Mouse (Mus musculus): ENCODE measurements at regions not wholly inside any gene's neighbourhood (a gene's known extent, or its start where the extent isn't known, plus 50 kb on each side); places are given as distances from the start of the nearest gene placed in this dataset.
A peak's percentile ranks its signal among the peaks of the same experiment; 100 is the strongest.

DNA sequence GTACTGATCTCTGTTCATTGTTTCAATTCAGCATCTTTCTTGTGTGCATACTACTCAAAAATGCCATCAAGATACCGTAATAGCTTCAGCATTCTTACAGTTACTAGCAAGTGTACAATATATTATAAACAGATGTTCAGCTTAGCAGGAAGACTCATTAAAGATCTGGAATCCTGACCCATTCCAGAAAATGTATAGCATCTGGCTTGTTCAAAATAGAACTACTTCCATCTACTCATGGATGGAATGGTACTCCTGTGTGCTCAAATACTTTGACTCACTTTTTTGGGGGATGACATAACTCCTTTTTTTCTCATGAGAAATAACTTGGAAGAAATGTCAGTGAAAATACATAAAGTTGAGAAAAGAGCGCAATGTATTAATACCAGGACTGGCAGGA, 291.2 kb upstream of the Manea start:
- Histone ChIP-seq H3K4me2 (no peak overlapping the region), H3K9me3 (no peaks in the 10 kb centered on the region), H3K27me3 (replicated peaks) (no peaks in the 10 kb centered on the region), H3K4me3 (no peak overlapping the region), H3K4me1 (no peaks in the 10 kb centered on the region), H3K9ac (no peak overlapping the region), H3K36me3 (replicated peaks) (no peaks in the 10 kb centered on the region), H3K27ac (no peak overlapping the region)
- 96% methylated on average over 2 of the region's 2 CpGs for WGBS
- ATAC-seq (replicated peaks): no peak

DNA sequence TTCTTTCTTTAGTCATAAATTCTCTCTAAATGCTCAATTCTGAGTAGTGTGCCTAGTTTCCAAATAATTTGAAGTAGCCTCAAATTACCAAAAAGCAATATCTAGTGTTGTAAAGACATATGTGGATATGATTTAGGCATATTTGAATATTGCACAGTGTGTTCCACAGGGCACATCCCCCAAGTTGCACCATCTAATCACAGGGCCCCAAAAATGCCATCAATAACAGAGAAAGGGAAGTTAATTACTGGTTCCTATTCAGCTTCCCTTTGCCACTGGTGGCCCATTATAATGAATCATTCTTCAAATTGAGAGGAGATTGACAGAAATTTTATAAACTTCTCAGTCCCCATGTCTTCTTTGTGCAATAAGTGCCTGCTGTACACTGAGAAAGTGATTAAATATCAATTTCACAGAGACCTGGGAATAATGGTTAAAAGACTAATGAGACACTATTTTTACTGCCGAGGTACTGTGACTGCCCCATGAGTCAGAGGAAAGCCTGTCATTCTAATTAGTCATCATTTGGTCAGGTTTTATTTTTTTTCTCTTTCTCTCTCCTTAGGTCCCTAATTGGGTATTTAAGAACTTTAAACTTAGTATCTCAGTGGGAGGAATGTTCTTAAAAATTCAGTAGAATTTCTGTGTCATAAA, 284.0 kb upstream of the Manea start:
- ATAC-seq (replicated peaks): no peak

DNA sequence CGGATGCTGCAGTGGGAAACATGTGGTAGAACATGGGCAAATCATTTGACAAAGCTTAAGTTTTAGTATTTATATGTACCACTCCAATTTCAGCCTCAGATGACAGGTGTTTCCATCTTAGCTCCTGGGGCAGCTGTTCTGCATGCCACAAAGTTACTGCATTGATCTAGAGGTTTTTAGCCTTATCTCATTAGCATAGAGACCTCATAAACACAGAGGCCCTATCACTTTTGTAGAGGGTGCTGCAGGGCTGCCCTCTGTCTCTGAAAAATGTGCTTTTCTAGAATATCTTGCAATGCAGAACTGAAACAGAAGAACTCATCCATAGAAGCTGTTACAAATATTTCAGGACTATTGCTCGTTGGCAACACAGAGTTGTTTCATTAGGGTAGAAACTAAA, 283.0 kb upstream of the Manea start:
- WGBS: 82% methylated on average over 2 of the region's 2 CpGs
- H3K4me1 ChIP-seq: no peaks in the 10 kb centered on the region
- H3K9ac ChIP-seq: no peak overlapping the region
- ATAC-seq (replicated peaks): no peak
- no peak overlapping the region for H3K27ac ChIP-seq
- H3K4me2 ChIP-seq: no peak overlapping the region
- no peak overlapping the region for H3K4me3 ChIP-seq
- H3K9me3 ChIP-seq: no peaks in the 10 kb centered on the region
- no peaks in the 10 kb centered on the region for H3K27me3 ChIP-seq (replicated peaks)
- H3K36me3 ChIP-seq (replicated peaks): no peaks in the 10 kb centered on the region

More for the DNA sequence above, 284.0 kb upstream of the Manea start:
- Histone ChIP-seq H3K27me3 (replicated peaks) (no peaks in the 10 kb centered on the region), H3K4me1 (no peaks in the 10 kb centered on the region), H3K9me3 (no peaks in the 10 kb centered on the region), H3K9ac (no peak overlapping the region), H3K27ac (no peak overlapping the region), H3K4me3 (no peak overlapping the region), H3K36me3 (replicated peaks) (no peaks in the 10 kb centered on the region), H3K4me2 (no peak overlapping the region)
- 40% methylated on average over 1 of the region's 1 CpGs for WGBS

DNA sequence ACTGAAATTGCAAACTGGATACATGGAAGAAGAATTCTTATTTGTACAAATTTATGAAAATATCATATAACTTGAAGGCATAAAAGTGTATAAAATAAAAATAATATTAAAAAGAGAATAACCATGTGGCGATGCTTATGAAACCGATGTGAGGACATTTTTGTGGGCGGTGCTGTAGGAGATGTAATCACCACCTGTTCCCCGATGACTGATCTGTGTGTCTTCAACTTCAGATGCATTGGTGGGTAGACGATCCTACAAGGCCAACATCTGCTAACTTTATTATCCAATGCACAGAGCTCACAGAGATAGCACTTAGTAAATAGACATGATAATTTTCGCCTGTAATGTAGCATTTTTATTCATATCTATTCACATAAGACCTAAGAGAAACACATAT, 281.1 kb upstream of the Manea start:
- Histone ChIP-seq H3K4me1 (no peaks in the 10 kb centered on the region), H3K27me3 (replicated peaks) (no peaks in the 10 kb centered on the region), H3K9me3 (no peaks in the 10 kb centered on the region), H3K4me2 (no peak overlapping the region), H3K36me3 (replicated peaks) (no peaks in the 10 kb centered on the region), H3K27ac (no peak overlapping the region), H3K4me3 (no peak overlapping the region), H3K9ac (no peak overlapping the region)
- no peak for ATAC-seq (replicated peaks)
- 92% methylated on average over 6 of the region's 6 CpGs for WGBS

DNA sequence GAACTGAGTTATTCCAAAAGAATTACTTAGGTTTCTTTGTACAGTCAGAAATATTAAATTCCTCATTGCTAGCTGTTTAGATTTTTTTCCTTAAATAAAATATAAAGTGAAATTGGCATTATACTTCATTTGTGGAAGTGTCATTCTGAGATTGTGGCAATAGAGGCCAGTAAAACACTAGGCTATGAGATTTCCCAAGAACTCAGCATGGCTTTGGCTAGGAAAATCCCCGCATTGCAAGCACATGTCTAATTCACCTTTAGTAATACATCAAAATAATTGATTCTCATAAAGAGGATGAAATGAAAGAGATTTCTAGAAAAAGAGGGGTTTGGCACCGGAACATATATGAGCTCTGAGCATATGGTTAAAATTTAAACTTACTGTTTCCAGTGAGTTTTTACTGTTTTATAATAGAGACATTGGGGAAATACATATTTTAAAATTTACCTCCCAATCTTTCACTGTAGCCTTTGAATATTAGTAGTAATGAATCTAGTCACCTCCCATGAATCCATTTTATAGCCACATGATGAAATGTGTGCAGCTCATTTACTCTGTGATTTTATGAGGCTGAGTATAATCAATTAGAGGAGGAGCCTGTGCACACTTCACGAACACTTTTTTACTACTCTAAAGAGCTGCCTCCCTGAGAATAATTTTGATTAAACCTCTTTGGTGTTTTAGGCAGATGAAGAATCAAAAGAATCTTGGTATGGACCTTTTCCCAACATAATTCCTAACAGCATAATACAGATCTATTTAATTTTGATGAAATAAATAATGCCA, 242.6 kb upstream of the Manea start:
- Histone ChIP-seq H3K4me3 (no peak overlapping the region), H3K4me1 (no peaks in the 10 kb centered on the region), H3K9ac (no peak overlapping the region), H3K4me2 (no peak overlapping the region), H3K9me3 (no peaks in the 10 kb centered on the region), H3K27me3 (replicated peaks) (no peaks in the 10 kb centered on the region), H3K36me3 (replicated peaks) (no peaks in the 10 kb centered on the region), H3K27ac (no peak overlapping the region)
- WGBS: 72% methylated on average over 3 of the region's 3 CpGs
- ATAC-seq (replicated peaks): no peak

DNA sequence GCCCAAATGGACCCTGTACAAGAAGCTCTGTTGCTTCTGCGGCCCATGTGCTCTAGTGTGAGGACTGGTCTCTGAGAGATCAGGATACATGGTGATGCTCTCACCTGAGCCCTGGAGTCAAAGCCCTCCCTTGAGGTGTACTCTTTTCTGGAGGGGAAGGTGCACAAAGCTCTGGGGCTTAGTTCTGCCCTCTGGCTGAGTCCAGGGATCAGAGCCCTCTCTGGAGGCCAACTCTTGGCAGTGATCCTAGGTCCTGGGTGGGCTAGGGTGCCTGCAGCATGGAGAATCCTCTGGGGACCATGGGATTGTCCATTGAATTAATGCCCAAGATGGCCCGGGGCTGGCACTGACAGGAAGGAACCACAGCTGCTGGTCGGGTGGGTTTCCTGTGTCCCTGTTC, 209.0 kb upstream of the Manea start:
- 94% methylated on average over 3 of the region's 3 CpGs for WGBS
- Histone ChIP-seq H3K27me3 (replicated peaks) (no peaks in the 10 kb centered on the region), H3K4me3 (no peak overlapping the region), H3K9ac (no peak overlapping the region), H3K4me1 (no peaks in the 10 kb centered on the region), H3K9me3 (no peaks in the 10 kb centered on the region), H3K27ac (no peak overlapping the region), H3K4me2 (no peak overlapping the region), H3K36me3 (replicated peaks) (no peaks in the 10 kb centered on the region)
- no peak for ATAC-seq (replicated peaks)

DNA sequence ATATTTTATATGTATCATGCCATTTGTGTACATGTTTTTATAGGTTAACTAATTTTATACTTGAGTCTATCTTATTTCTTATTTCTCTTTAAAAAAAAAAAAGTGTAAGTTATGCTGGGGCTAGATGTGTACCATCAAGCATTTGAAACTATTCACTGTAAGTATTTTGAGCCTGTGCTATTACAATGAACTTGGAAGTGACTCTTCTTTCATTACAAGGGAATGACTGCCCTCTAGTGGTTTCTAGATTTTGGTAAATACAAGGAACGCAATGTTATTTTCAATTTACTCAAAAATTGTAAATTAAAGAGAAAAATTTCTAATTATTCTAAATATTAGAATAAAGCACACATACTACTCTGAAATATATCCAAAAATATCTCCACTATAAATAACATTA, 197.1 kb upstream of the Manea start:
- H3K27me3 ChIP-seq (replicated peaks): no peaks in the 10 kb centered on the region
- H3K9me3 ChIP-seq: no peaks in the 10 kb centered on the region
- ATAC-seq (replicated peaks): peak; percentile 80; the same call in 1 of the 2 replicates
- WGBS: 44% methylated on average over 1 of the region's 1 CpGs
- H3K27ac ChIP-seq: no peak overlapping the region
- no peaks in the 10 kb centered on the region for H3K4me1 ChIP-seq
- H3K36me3 ChIP-seq (replicated peaks): no peaks in the 10 kb centered on the region
- H3K4me2 ChIP-seq: no peak overlapping the region
- H3K4me3 ChIP-seq: no peak overlapping the region
- no peak overlapping the region for H3K9ac ChIP-seq

DNA sequence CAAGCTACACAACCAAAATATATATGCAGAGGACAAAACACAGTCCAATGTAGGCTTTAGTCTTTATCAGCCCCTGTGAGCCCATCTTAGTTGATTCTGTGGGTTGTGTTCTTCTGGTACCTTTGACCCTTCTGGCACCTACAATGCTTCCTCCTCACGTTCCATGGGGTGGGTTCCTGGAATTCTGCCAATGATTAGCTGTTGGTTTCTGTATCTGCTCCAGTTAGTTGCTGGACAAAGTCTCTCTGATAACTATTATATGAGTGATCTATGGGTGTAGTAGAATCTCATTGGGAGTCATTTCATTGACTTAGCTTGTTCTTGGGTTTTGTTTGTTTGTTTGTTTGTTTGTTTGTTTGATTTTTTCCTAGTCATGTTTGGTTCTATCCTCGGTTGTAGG, 195.8 kb upstream of the Manea start:
- Histone ChIP-seq H3K4me3 (no peak overlapping the region), H3K4me1 (no peaks in the 10 kb centered on the region), H3K36me3 (replicated peaks) (no peaks in the 10 kb centered on the region), H3K27me3 (replicated peaks) (no peaks in the 10 kb centered on the region), H3K9ac (no peak overlapping the region), H3K4me2 (no peak overlapping the region), H3K9me3 (no peaks in the 10 kb centered on the region), H3K27ac (no peak overlapping the region)
- ATAC-seq (replicated peaks): no peak
- WGBS: 67% methylated on average over 2 of the region's 2 CpGs

DNA sequence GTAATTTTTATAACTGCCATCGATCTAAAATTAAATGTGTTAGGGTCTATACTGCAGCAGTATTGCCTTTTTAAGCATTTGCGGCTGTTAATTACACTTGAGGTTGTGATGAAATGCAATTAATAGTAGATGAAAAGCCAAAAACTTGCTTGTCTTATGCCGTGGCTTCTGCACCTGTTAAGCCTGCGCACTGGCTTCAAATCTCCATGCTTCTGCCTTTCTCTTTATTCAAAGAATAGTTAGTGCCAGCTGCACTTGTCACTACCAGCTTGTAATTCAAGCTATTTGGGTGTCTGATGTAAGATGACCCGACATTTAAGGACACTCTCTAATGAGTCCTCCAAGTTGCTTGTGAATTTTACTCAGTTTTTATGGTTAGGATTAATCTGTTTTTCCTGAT, 161.3 kb upstream of the Manea start:
- Histone ChIP-seq H3K9me3 (no peaks in the 10 kb centered on the region), H3K4me1 (no peaks in the 10 kb centered on the region), H3K27me3 (replicated peaks) (no peaks in the 10 kb centered on the region), H3K4me3 (no peak overlapping the region), H3K27ac (no peak overlapping the region), H3K36me3 (replicated peaks) (no peaks in the 10 kb centered on the region), H3K4me2 (no peak overlapping the region), H3K9ac (no peak overlapping the region)
- no peak for ATAC-seq (replicated peaks)
- WGBS: 79% methylated on average over 5 of the region's 5 CpGs

DNA sequence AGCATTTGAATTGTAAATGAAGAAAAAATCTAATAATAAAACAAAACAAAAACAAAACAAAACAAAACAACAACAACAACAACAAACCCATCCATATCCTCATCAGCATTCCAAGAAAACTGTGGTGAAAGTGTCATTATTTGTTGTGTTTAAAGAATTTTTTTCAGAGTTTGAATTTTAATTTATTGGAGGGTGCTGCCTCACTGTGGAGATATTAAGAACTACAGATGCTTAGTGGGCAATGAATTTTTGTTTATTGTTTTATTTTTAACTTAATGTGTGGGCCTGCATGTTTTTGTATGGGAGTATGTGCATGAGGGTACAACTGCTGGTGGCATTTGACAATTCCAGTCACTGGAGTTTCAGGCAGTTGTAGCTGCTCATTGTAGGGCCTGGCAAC, 147.6 kb upstream of the Manea start:
- Histone ChIP-seq H3K9ac (no peak overlapping the region), H3K27me3 (replicated peaks) (no peaks in the 10 kb centered on the region), H3K4me1 (no peaks in the 10 kb centered on the region), H3K36me3 (replicated peaks) (no peaks in the 10 kb centered on the region), H3K27ac (no peak overlapping the region), H3K4me3 (no peak overlapping the region), H3K9me3 (no peaks in the 10 kb centered on the region), H3K4me2 (no peak overlapping the region)
- no peak for ATAC-seq (replicated peaks)

DNA sequence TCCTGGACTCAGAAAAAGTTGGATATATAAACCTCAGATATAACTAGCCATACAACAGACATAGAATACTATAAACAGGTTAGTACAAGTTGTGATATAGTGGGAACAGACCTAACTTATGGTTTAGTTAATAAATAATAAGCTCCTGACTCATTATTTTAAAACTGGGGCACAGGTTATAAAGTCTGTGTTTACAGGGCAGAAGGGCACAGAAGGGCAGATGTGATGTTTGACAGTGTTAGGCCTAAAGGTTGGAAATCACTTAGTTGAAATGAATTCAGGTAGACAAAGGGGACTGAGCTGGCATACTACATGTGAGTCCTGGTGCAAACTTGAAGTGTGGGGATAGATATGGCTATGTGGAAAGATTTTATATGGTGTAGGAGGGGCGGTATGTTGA, 128.2 kb upstream of the Manea start:
- Histone ChIP-seq H3K27ac (no peak overlapping the region), H3K9ac (no peak overlapping the region), H3K9me3 (no peaks in the 10 kb centered on the region), H3K36me3 (replicated peaks) (no peaks in the 10 kb centered on the region), H3K4me3 (no peak overlapping the region), H3K4me1 (no peaks in the 10 kb centered on the region), H3K4me2 (no peak overlapping the region), H3K27me3 (replicated peaks) (no peaks in the 10 kb centered on the region)
- ATAC-seq (replicated peaks): no peak
- 94% methylated on average over 1 of the region's 1 CpGs for WGBS

DNA sequence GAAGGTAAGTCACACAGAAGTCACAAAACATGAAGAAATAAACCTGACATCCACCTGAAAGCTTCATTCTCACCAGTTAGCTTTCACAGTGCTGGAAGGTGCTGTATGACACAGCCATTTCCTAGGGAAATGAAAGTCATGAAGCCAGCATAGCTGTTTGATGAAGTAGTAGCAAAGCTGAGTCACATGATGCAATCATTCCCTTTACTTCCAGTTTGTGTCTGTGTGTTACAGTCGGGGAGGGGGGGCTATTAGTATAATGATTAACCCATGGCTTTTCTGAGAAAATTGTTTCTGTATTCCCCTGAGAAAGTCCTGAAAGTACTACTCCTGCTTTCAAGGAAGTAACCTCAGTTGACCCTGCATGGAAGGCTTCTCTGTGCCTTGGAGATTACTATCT, 94.8 kb upstream of the Manea start:
- H3K4me1 ChIP-seq: no peaks in the 10 kb centered on the region
- no peak for ATAC-seq (replicated peaks)
- H3K9ac ChIP-seq: no peak overlapping the region
- H3K36me3 ChIP-seq (replicated peaks): no peaks in the 10 kb centered on the region
- no peaks in the 10 kb centered on the region for H3K9me3 ChIP-seq
- 72% methylated on average over 1 of the region's 1 CpGs for WGBS
- H3K4me3 ChIP-seq: no peak overlapping the region
- H3K27me3 ChIP-seq (replicated peaks): no peaks in the 10 kb centered on the region
- no peak overlapping the region for H3K27ac ChIP-seq
- no peak overlapping the region for H3K4me2 ChIP-seq

DNA sequence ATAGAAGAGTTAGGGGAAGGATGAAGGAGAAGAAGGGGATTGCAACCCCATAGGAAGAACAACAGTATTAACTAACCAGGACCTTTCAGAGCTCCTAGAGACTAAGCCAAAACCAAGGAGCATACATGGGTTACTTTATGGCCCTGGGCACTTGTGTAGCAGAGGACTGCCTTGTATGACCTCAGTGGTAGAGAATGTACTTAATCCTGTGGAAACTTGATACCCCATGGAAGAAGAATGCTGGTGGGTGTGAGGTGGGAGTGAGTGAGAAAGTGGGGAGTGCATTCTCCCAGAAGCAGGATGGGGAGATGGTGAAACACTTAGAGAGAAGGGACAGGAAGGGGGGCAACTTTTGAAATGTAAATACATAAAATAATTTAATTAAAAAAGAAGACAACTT, 75.4 kb upstream of the Manea start:
- H3K4me2 ChIP-seq: no peak overlapping the region
- no peak for ATAC-seq (replicated peaks)
- H3K27ac ChIP-seq: no peak overlapping the region
- H3K9ac ChIP-seq: no peak overlapping the region
- H3K36me3 ChIP-seq (replicated peaks): no peaks in the 10 kb centered on the region
- H3K9me3 ChIP-seq: no peaks in the 10 kb centered on the region
- no peaks in the 10 kb centered on the region for H3K4me1 ChIP-seq
- no peak overlapping the region for H3K4me3 ChIP-seq
- H3K27me3 ChIP-seq (replicated peaks): no peaks in the 10 kb centered on the region

All from midbrain, embryonic 15.5 days (tissue).